Mouse (Mus musculus) hindbrain, embryonic 12.5 days (tissue): ENCODE data around the gene Fam184a. TPM values are rescaled to one million over a fixed set of nuclear protein-coding genes. Genes with fewer than 3 reads are reported as not detected.

Experiments
- polyA plus RNA-seq: library from polyadenylated mRNA; unstranded; fragments of >200 nt; fragmentation: Nextera tagmentation; extraction: Ambion mirVana; gene quantifications from 2 replicates; pipeline ENCODE4 v1.2.1, GENCODE M21; 2016

The Fam184a gene
- polyA plus RNA-seq, 1 experiment from 2014 or later = 12.0 TPM

Other genes with a start within 250 kb of the Fam184a start
- 131 and 134 TPM in 2 replicates for gene Asf1a, start 154.4 kb downstream of the Fam184a start, polyA plus RNA-seq
- 12.4 and 14.7 TPM in 2 replicates for gene Mcm9, start 120.7 kb downstream of the Fam184a start, polyA plus RNA-seq